Mouse (Mus musculus): ENCODE measurements around the gene P4hb.

DNA sequence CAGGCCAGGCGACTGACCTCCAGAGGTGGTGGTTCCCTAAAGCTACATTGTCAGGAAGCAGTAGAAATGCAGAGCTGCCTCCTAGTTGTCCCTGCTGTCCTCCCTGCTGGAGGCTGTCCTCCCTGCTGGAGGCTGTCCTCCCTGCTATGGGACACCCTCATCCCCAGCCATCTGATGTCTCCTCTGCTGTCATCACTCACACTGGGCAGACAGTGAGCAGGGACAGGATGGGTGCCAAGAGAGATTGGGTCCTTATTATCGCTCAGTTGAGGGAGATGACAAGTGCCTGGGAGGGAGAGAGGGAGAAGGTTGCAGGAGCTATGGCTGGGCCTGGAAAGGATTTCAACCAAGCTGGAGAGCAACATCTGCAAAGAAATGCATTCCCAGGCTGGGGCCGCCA lies 37.9 kb downstream of the P4hb start:
- TF ChIP-seq CTCF (IDR thresholded peaks at IDR 0.05; ENCODE audit: extremely low read depth, insufficient read length, insufficient replicate concordance, low read depth, low read length) (no peak), POLR2A (IDR thresholded peaks at IDR 0.05; ENCODE audit: low read depth, low read length) (no peak)
